Mouse (Mus musculus): ENCODE results near the gene Rbfox1. TPM values are rescaled to one million over a fixed set of nuclear protein-coding genes. Genes with fewer than 3 reads are reported as not detected.

The Rbfox1 gene
- polyA plus RNA-seq, 1 experiment from 2014 or later = 4.6 TPM

DNA sequence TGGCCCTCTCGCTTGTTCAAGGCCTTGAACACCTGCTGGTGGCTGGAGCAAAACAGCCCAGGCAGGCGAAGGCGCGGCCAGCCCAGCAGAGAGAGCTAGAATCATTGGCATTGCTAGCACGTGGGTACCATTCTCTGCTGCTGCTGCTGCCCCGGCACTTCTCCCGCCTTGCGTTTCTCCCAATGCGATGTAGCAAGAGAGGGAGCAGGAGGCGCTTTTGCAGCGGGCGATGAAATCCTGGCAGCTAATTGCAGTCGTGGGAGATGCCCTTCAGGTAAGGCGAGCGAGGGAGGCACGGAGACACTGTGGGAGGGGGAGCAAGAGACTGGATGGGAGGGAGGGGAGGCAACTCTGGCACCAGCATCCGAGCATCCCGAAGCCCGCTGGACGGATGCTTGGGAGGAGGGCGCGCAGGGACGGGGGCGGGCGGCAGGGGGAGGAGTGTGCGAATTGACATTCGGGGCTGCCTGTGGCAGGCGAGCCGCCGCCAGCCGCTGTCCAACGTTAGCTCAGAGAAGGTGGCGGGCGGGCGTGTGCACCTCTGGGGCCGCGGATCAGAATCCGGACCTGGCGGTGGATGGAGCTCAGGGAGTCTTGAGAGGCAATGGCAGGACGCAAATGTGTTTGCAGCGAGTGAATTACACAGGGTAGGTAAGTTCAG is 463.6 kb downstream of the Rbfox1 start:
- Histone ChIP-seq H3K9ac (ENCODE audit: low read length) (peak overlapping the region; percentile 53), H3K4me1 (replicated peaks; ENCODE audit: control insufficient read depth, insufficient read depth, low read length) (peaks cover 6% of the 10 kb centered on the region; the same call in 1 of the 2 replicates), H3K36me3 (ENCODE audit: control insufficient read depth, insufficient read depth, low read length) (no peaks in the 10 kb centered on the region), H3K27me3 (ENCODE audit: control insufficient read depth, insufficient read depth, low read length) (peaks cover 20% of the 10 kb centered on the region), H3K4me2 (ENCODE audit: low read depth, low read length, severe bottlenecking) (peak overlapping the region; percentile 77), H3K27ac (ENCODE audit: low read depth, low read length) (no peak overlapping the region), H3K4me3 (ENCODE audit: low read depth, low read length) (peak overlapping the region; percentile 37), H3K9me3 (ENCODE audit: control insufficient read depth, low read length) (no peaks in the 10 kb centered on the region)
- peak; percentile 88 for ATAC-seq (replicated peaks; ENCODE audit: low FRiP score)
- WGBS = under 1% methylated on average over 41 of the region's 41 CpGs
- DNase-seq (ENCODE audit: low spot score) = peak; percentile 81

DNA sequence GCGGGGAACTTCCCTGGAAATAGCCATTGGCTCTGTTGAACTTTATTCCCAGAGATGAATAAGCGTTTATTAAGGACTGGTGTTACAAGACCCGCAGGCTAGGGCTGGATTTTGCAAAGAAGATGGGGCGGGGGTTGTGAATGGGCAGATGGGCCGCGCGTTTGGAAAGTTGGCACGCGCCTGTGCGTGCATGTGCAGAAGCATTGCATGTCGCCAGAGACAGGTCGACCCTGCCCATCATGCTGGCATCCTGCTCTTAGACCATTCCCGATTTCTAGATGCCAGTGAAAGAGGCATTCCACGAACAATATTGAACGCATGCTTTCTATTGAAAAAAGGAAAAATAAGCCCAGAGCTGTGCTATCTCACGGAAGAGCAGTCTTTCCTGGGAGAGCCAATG is 464.2 kb downstream of the Rbfox1 start:
- 22% methylated on average over 16 of the region's 16 CpGs for WGBS
- H3K36me3 ChIP-seq (ENCODE audit: control insufficient read depth, insufficient read depth, low read length) = no peaks in the 10 kb centered on the region
- peak; percentile 28; the same call in 1 of the 2 replicates for ATAC-seq (replicated peaks; ENCODE audit: low FRiP score)
- no peaks in the 10 kb centered on the region for H3K9me3 ChIP-seq (ENCODE audit: control insufficient read depth, low read length)
- H3K27me3 ChIP-seq (ENCODE audit: control insufficient read depth, insufficient read depth, low read length) = peaks cover 20% of the 10 kb centered on the region
- peak overlapping the region; percentile 77 for H3K4me2 ChIP-seq (ENCODE audit: low read depth, low read length, severe bottlenecking)
- H3K9ac ChIP-seq (ENCODE audit: low read length) = peak overlapping the region; percentile 53
- peak overlapping the region; percentile 37 for H3K4me3 ChIP-seq (ENCODE audit: low read depth, low read length)
- H3K27ac ChIP-seq (ENCODE audit: low read depth, low read length) = no peak overlapping the region
- peaks cover 6% of the 10 kb centered on the region; the same call in 1 of the 2 replicates for H3K4me1 ChIP-seq (replicated peaks; ENCODE audit: control insufficient read depth, insufficient read depth, low read length)
- DNase-seq (ENCODE audit: low spot score) = peak; percentile 51

- no peak for ATAC-seq (replicated peaks; ENCODE audit: low FRiP score)
- no peak overlapping the region for H3K4me2 ChIP-seq (ENCODE audit: low read depth, low read length, severe bottlenecking)
Measured at GRCm38 (mm10) chr16:6350256-6350655, 465.1 kb downstream of the Rbfox1 start.

GRCm38 (mm10) chr16:6353191-6353590 is 468.0 kb downstream of the Rbfox1 start:
- Histone ChIP-seq H3K27me3 (ENCODE audit: control insufficient read depth, insufficient read depth, low read length) (peaks cover 16% of the 10 kb centered on the region), H3K9me3 (ENCODE audit: control insufficient read depth, low read length) (no peaks in the 10 kb centered on the region), H3K4me1 (replicated peaks; ENCODE audit: control insufficient read depth, insufficient read depth, low read length) (peaks cover 5% of the 10 kb centered on the region; the same call in 1 of the 2 replicates), H3K4me3 (ENCODE audit: low read depth, low read length) (no peak overlapping the region), H3K9ac (ENCODE audit: low read length) (no peak overlapping the region), H3K27ac (ENCODE audit: low read depth, low read length) (no peak overlapping the region), H3K36me3 (ENCODE audit: control insufficient read depth, insufficient read depth, low read length) (no peaks in the 10 kb centered on the region), H3K4me2 (ENCODE audit: low read depth, low read length, severe bottlenecking) (no peak overlapping the region)
- DNase-seq (ENCODE audit: low spot score) (no peak), ATAC-seq (replicated peaks; ENCODE audit: low FRiP score) (no peak)
- WGBS = 84% methylated on average over 5 of the region's 5 CpGs

More at GRCm38 (mm10) chr16:6350256-6350655, 465.1 kb downstream of the Rbfox1 start:
- peaks cover 20% of the 10 kb centered on the region for H3K27me3 ChIP-seq (ENCODE audit: control insufficient read depth, insufficient read depth, low read length)
- 88% methylated on average over 11 of the region's 11 CpGs for WGBS
- peaks cover 6% of the 10 kb centered on the region; the same call in 1 of the 2 replicates for H3K4me1 ChIP-seq (replicated peaks; ENCODE audit: control insufficient read depth, insufficient read depth, low read length)
- no peak overlapping the region for H3K4me3 ChIP-seq (ENCODE audit: low read depth, low read length)
- H3K36me3 ChIP-seq (ENCODE audit: control insufficient read depth, insufficient read depth, low read length) = no peaks in the 10 kb centered on the region
- no peaks in the 10 kb centered on the region for H3K9me3 ChIP-seq (ENCODE audit: control insufficient read depth, low read length)
- no peak overlapping the region for H3K27ac ChIP-seq (ENCODE audit: low read depth, low read length)
- no peak for DNase-seq (ENCODE audit: low spot score)
- H3K9ac ChIP-seq (ENCODE audit: low read length) = no peak overlapping the region

- no peak overlapping the region for H3K4me3 ChIP-seq (ENCODE audit: low read depth, low read length)
- no peak overlapping the region for H3K9ac ChIP-seq (ENCODE audit: low read length)
- DNase-seq (ENCODE audit: low spot score) (no peak), ATAC-seq (replicated peaks; ENCODE audit: low FRiP score) (no peak)
- no peaks in the 10 kb centered on the region for H3K9me3 ChIP-seq (ENCODE audit: control insufficient read depth, low read length)
- no peaks in the 10 kb centered on the region for H3K4me1 ChIP-seq (replicated peaks; ENCODE audit: control insufficient read depth, insufficient read depth, low read length)
- H3K27ac ChIP-seq (ENCODE audit: low read depth, low read length) = no peak overlapping the region
- WGBS = 73% methylated on average over 3 of the region's 3 CpGs
- H3K27me3 ChIP-seq (ENCODE audit: control insufficient read depth, insufficient read depth, low read length) = no peaks in the 10 kb centered on the region
- H3K4me2 ChIP-seq (ENCODE audit: low read depth, low read length, severe bottlenecking) = no peak overlapping the region
- no peaks in the 10 kb centered on the region for H3K36me3 ChIP-seq (ENCODE audit: control insufficient read depth, insufficient read depth, low read length)
Measured at GRCm38 (mm10) chr16:6356931-6357330, 471.8 kb downstream of the Rbfox1 start.

DNA sequence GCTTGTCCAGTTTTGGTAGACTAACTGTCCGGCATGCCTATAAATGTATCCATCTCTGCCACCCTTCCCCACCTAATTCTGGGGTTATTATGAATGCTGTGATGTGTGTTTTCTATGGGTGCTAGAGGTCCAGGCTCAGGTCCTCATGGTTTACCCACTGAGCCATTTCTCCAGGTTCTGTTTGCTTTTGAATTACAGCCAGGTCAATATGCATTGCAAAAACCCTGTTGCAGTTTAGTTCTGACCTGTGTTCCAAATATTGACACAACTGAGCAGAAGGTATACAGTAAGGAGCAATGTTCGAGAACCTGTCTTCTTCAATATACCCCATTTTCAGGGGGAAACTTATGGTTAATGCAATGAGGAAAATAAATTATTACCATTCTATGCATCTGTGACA is 480.6 kb downstream of the Rbfox1 start:
- H3K4me2 ChIP-seq (ENCODE audit: low read depth, low read length, severe bottlenecking) = no peak overlapping the region
- H3K36me3 ChIP-seq (ENCODE audit: control insufficient read depth, insufficient read depth, low read length) = no peaks in the 10 kb centered on the region
- H3K9me3 ChIP-seq (ENCODE audit: control insufficient read depth, low read length) = no peaks in the 10 kb centered on the region
- no peak overlapping the region for H3K4me3 ChIP-seq (ENCODE audit: low read depth, low read length)
- H3K4me1 ChIP-seq (replicated peaks; ENCODE audit: control insufficient read depth, insufficient read depth, low read length) = no peaks in the 10 kb centered on the region
- no peak for ATAC-seq (replicated peaks; ENCODE audit: low FRiP score)
- no peaks in the 10 kb centered on the region for H3K27me3 ChIP-seq (ENCODE audit: control insufficient read depth, insufficient read depth, low read length)
- no peak overlapping the region for H3K27ac ChIP-seq (ENCODE audit: low read depth, low read length)
- H3K9ac ChIP-seq (ENCODE audit: low read length) = no peak overlapping the region
- 87% methylated on average over 2 of the region's 2 CpGs for WGBS
- DNase-seq (ENCODE audit: low spot score) = no peak

- H3K9me3 ChIP-seq (ENCODE audit: control insufficient read depth, low read length) = no peaks in the 10 kb centered on the region
- no peak overlapping the region for H3K9ac ChIP-seq (ENCODE audit: low read length)
- no peak overlapping the region for H3K27ac ChIP-seq (ENCODE audit: low read depth, low read length)
- ATAC-seq (replicated peaks; ENCODE audit: low FRiP score) (no peak), DNase-seq (ENCODE audit: low spot score) (no peak)
- H3K4me2 ChIP-seq (ENCODE audit: low read depth, low read length, severe bottlenecking) = no peak overlapping the region
- no peak overlapping the region for H3K4me3 ChIP-seq (ENCODE audit: low read depth, low read length)
- H3K36me3 ChIP-seq (ENCODE audit: control insufficient read depth, insufficient read depth, low read length) = no peaks in the 10 kb centered on the region
- WGBS = 91% methylated on average over 6 of the region's 6 CpGs
- H3K27me3 ChIP-seq (ENCODE audit: control insufficient read depth, insufficient read depth, low read length) = no peaks in the 10 kb centered on the region
- no peaks in the 10 kb centered on the region for H3K4me1 ChIP-seq (replicated peaks; ENCODE audit: control insufficient read depth, insufficient read depth, low read length)
Measured at GRCm38 (mm10) chr16:6366649-6367048, 481.5 kb downstream of the Rbfox1 start.

DNA sequence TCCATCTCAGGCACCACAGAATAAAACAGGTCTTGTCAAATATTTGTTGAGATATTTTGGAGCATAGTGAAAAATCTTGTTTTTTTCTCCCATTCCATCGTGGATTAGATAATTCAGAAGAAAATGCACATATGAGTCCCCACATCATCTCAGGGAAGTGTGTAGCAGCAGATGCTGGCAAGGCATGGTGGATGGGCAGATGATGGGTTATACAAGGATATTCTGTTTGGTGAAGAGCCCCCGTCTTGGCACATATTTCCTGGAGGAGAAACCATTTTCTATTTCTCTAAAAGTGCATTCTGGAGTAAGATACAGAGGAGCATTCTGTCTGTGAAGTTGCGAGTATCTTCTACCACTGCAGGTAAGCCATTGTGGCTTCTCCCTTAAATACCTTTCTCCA is 495.8 kb downstream of the Rbfox1 start:
- H3K27ac ChIP-seq (ENCODE audit: low read depth, low read length) = no peak overlapping the region

DNA sequence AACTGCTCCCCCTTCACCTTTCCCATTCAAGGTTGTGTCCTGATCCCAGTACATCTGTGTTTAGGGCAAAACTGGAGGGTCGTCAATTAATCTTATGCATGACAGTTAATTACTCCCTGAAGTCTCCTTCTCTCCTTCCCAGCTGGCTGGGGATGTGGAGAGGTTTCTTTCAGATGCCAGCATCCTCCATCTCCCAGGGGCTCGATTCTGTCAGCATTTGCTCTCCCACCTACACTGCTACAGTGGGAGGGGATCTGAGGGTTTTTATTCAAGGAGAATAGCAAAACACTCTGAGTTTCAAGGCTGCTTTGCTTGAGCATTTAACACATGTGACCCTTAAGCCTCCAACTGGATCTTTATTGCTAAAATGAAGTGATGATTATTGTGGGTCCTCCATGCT is 496.4 kb downstream of the Rbfox1 start:
- 73% methylated on average over 2 of the region's 2 CpGs for WGBS
- Histone ChIP-seq H3K27me3 (ENCODE audit: control insufficient read depth, insufficient read depth, low read length) (no peaks in the 10 kb centered on the region), H3K9me3 (ENCODE audit: control insufficient read depth, low read length) (no peaks in the 10 kb centered on the region), H3K4me1 (replicated peaks; ENCODE audit: control insufficient read depth, insufficient read depth, low read length) (no peaks in the 10 kb centered on the region), H3K27ac (ENCODE audit: low read depth, low read length) (no peak overlapping the region), H3K4me2 (ENCODE audit: low read depth, low read length, severe bottlenecking) (no peak overlapping the region), H3K4me3 (ENCODE audit: low read depth, low read length) (no peak overlapping the region), H3K9ac (ENCODE audit: low read length) (no peak overlapping the region), H3K36me3 (ENCODE audit: control insufficient read depth, insufficient read depth, low read length) (no peaks in the 10 kb centered on the region)
- DNase-seq (ENCODE audit: low spot score) = no peak
- no peak for ATAC-seq (replicated peaks; ENCODE audit: low FRiP score)

More for the DNA sequence above, 495.8 kb downstream of the Rbfox1 start:
- DNase-seq (ENCODE audit: low spot score) (no peak), ATAC-seq (replicated peaks; ENCODE audit: low FRiP score) (no peak)
- Histone ChIP-seq H3K9ac (ENCODE audit: low read length) (no peak overlapping the region), H3K9me3 (ENCODE audit: control insufficient read depth, low read length) (no peaks in the 10 kb centered on the region), H3K36me3 (ENCODE audit: control insufficient read depth, insufficient read depth, low read length) (no peaks in the 10 kb centered on the region), H3K4me1 (replicated peaks; ENCODE audit: control insufficient read depth, insufficient read depth, low read length) (no peaks in the 10 kb centered on the region), H3K27me3 (ENCODE audit: control insufficient read depth, insufficient read depth, low read length) (no peaks in the 10 kb centered on the region), H3K4me2 (ENCODE audit: low read depth, low read length, severe bottlenecking) (no peak overlapping the region), H3K4me3 (ENCODE audit: low read depth, low read length) (no peak overlapping the region)
- WGBS = 91% methylated on average over 3 of the region's 3 CpGs

Measured in forebrain, embryonic 11.5 days (tissue).